Mouse (Mus musculus) embryo, embryonic 10 days (tissue): ENCODE results near the gene Mcm8.

ENCODE experiments used
- DNase-seq: peaks from one replicate; pipeline ENCODE4 v3.0.0-alpha.2; 2015; ENCODE audit warnings: low spot score

The Mcm8 gene

DNA sequence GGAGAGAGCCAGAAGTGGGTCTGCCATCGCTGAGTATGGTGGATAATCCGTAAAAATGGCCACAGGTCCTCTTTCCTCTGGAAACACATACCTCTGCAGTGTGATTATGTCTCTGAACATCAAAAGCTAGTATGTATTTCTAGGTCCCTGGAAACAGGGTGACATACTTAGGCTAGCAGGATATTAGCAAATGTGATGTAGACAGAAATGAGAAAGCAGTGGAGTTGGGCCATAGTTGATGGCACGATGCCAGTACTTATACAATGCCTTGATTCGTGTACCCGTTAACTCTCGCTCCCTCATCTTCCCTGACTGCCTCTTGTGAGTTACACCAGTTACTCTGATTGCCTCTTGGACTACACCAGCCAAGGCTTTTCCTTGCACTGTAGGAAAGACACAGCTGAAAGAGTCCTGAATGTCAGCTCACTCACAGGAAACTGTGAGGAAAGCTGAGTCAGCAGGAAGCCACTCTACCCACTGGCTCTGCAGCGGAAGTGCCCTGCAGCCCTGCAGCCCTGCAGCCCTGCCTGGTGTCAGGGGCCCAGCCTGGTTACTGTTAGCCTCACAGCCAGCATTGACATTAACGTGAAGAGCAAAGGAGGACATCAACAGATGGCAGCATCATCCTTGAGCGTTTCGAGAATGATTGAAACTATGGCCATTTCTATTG lies 57.9 kb downstream of the Mcm8 start:
- DNase-seq = no peak

DNA sequence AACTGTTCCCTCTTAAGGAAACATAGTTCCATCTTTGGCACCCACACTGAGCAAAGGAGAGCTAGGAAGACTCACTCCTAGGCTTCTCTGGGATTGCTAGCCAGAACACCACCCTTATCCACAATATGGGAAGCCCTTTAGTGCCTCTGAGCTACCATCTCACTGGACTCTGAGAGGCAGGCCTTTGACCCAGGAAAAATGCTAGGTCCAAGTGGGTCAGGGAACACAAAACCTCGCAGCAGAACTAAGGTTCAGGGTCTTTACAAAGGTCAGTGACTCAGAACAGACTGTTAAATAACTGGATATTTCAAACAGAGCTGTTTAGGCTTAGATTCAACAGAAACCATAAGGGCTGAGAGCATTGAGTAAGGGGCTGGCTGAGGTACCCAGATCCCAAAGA lies 61.0 kb downstream of the Mcm8 start:
- DNase-seq = no peak

DNA sequence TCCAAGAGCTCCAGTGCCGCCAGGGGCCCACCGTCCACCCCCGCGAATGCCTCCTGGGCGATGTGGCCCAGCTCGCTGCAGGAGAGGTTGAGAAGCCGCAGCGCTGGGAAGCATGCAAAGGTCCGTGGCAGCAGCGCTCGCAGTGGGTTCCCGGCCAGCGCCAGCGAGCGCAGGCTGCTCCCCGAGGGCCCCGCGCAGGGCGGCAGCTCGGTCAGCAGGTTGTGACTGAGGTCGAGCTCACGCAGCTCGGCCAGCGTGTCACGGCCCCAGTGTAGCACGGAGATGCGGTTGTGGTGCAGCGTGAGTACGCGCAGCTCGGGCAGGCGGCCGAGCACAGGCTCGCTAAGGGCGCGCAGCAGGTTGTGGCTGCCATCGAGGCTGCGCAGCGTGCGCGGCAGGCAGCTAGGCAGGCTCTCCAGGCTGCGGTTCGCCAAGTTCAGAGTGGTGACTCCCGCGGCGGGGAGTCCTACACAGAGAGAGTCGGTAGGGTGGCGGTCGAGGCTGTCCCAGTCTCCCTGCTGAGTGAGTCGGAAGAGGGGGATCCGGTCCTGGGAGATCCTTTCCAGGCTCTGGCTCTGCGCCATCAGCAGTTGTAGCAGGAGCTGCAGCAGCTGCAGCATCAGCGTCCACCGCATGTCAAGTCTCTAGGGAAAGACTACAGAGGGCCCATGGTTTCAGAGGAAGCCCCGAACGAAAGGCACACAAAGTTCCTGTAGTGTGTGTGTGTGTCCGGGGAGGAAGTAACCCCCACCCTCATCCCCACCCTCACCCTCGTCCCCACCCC lies 63.5 kb downstream of the Mcm8 start:
- peak; percentile 59 for DNase-seq

GRCm38 (mm10) chr2:132880844-132881645 lies 65.1 kb downstream of the Mcm8 start, which contains the start of gene Lrrn4:
Gene Lrrn4 (minus strand): TSS chr2:132880891.
- DNase-seq = peak; percentile 50

GRCm38 (mm10) chr2:132884303-132884967 lies 68.5 kb downstream of the Mcm8 start:
- peak; percentile 30 for DNase-seq

DNA sequence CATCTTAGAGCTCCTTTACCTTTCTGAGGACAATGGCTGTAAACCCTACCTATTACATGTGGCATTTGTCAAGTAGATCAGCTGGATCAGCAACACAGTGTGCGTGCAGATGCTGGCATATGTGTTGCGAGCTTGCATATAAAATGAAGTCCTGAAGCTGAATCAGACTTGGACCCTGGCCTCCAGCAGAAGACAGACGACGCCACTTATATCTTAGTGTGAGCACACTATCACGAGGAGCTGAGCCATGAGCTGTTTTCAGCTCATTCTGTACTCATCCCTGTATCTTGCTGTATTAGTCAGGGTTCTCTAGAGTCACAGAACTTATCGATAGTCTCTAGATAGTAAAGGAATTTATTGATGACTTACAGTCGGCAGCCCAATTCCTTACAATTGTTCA lies 69.4 kb downstream of the Mcm8 start:
- DNase-seq = no peak
